Mouse (Mus musculus) duodenum, adult 2 months (tissue): ENCODE measurements around the gene Spata31. TPM values are rescaled to one million over a fixed set of nuclear protein-coding genes. Genes with fewer than 3 reads are reported as not detected.

Experiments
- polyA plus RNA-seq: library from polyadenylated mRNA; depleted of rRNA; stranded (reverse); fragments of >200 nt; gene quantifications from 2 replicates; pipeline ENCODE4 v1.2.3, GENCODE M21; 2012; ENCODE audit warnings: low replicate concordance; rRNA removed

Spata31 gene
- not detected in 2 replicates for polyA plus RNA-seq

GRCm38 (mm10) chr13:64917191-64917590, at the start of gene Spata31:
TSS of gene Spata31 (plus strand) at chr13:64917406.

GRCm38 (mm10) chr13:64903585-64904208, 13.5 kb upstream of the Spata31 start, which contains the start of gene Cntnap3:
TSS of gene Cntnap3 (minus strand) at chr13:64903955.

Other genes with a start within 250 kb of the Spata31 start
- gene Cntnap3, start 13.5 kb upstream of the Spata31 start, polyA plus RNA-seq = 0.05 TPM in 1 of 2 replicates, not detected in the other
- gene Spata31d1c, start 115.7 kb downstream of the Spata31 start, polyA plus RNA-seq = not detected in 2 replicates
- not detected in 2 replicates for gene Prss47, start 135.4 kb downstream of the Spata31 start, polyA plus RNA-seq
- 10.9 and 16.7 TPM in 2 replicates for gene Mfsd14b, start 195.6 kb downstream of the Spata31 start, polyA plus RNA-seq
- gene Olfr465-ps1, start 220.7 kb downstream of the Spata31 start, polyA plus RNA-seq = not detected in 2 replicates
- gene Olfr466, start 232.8 kb downstream of the Spata31 start, polyA plus RNA-seq = not detected in 2 replicates